Mouse (Mus musculus) embryonic fibroblast, embryonic 13.5 days (primary cell): ENCODE measurements around the gene Mbl1.

Experiments used
- CTCF ChIP-seq: IDR thresholded peaks from 2 replicates; pipeline ENCODE4 v1.5.1; 2011; ENCODE audit warnings: mild to moderate bottlenecking, control low read depth, low read length, moderate library complexity, borderline replicate concordance; ENCODE audit not compliant: insufficient read depth
- POLR2A ChIP-seq: IDR thresholded peaks from 2 replicates; pipeline ENCODE4 v1.6.1; 2011; ENCODE audit warnings: low read depth, mild to moderate bottlenecking, control low read depth, low read length, moderate library complexity

- TF ChIP-seq CTCF (no peak), POLR2A (no peak)
These were observed 3.9 kb upstream of the Mbl1 start for GRCm38 (mm10) chr14:41147356-41147755.
